Mouse (Mus musculus) stomach, embryonic 14.5 days (tissue): Measurements from ENCODE around the gene Por. TPM values are rescaled to one million over a fixed set of nuclear protein-coding genes. Genes with fewer than 3 reads are reported as not detected.

Source experiments
- ATAC-seq: fragments of 200-750 bp; cut with Nextera tagmentation; 2 replicates; pipeline ENCODE4 v1.8.0; 2017; ENCODE audit warnings: low read depth, moderate TSS enrichment; ENCODE audit not compliant: insufficient number of reproducible peaks, insufficient read depth, low FRiP score
- H3K27ac ChIP-seq: fragments of 300-500 bp; sonication (generic); 2 replicates; pipeline ENCODE4 v1.5.1; 2014; ENCODE audit warnings: mild to moderate bottlenecking, low read length, moderate library complexity, mixed read lengths
- H3K27me3 ChIP-seq: fragments of 300-500 bp; sonication (generic); 2 replicates; pipeline ENCODE4 v1.6.1; 2014; ENCODE audit warnings: low read length, control low read depth, mixed read lengths; ENCODE audit not compliant: control insufficient read depth, insufficient read depth
- H3K36me3 ChIP-seq: fragments of 300-500 bp; sonication (generic); 2 replicates; pipeline ENCODE4 v1.6.1; 2014; ENCODE audit warnings: mild to moderate bottlenecking, control low read depth, low read length, moderate library complexity, mixed read lengths; ENCODE audit not compliant: control insufficient read depth, insufficient read depth
- H3K4me1 ChIP-seq: fragments of 300-500 bp; sonication (generic); 2 replicates; pipeline ENCODE4 v1.6.1; 2014; ENCODE audit warnings: low read length, control low read depth, mixed read lengths; ENCODE audit not compliant: control insufficient read depth, insufficient read depth
- H3K4me2 ChIP-seq: fragments of 300-500 bp; sonication (generic); replicated peaks from 2 replicates; pipeline ENCODE4 v1.6.1; 2014; ENCODE audit warnings: low read depth, low read length, control low read depth
- H3K4me3 ChIP-seq: fragments of 300-500 bp; sonication (generic); 2 replicates; pipeline ENCODE4 v1.5.1; 2014; ENCODE audit warnings: low read depth, low read length, control low read depth
- H3K9ac ChIP-seq: fragments of 300-500 bp; sonication (generic); replicated peaks from 2 replicates; pipeline ENCODE4 v1.6.1; 2014; ENCODE audit warnings: low read depth, mild to moderate bottlenecking, control low read depth, low read length, moderate library complexity, mixed read lengths
- H3K9me3 ChIP-seq: fragments of 300-500 bp; sonication (generic); 2 replicates; pipeline ENCODE4 v1.6.1; 2016; ENCODE audit warnings: low read depth, low read length, control low read depth; ENCODE audit not compliant: control insufficient read depth
- WGBS: fragments of 180-500 bp; shearing (Covaris S2); extraction: QIAGEN DNeasy Blood & Tissue Kit; methylation state at CpG from one replicate; pipeline ENCODE4 v1.1.7; 2014; 5-methylcytosine and 5-hydroxymethylcytosine counted together
- polyA plus RNA-seq: library from polyadenylated mRNA; unstranded; fragments of >200 nt; fragmentation: Nextera tagmentation; extraction: Ambion mirVana; gene quantifications from 2 replicates; pipeline ENCODE4 v1.2.1, GENCODE M21; 2014

Gene Por
- polyA plus RNA-seq, 1 experiment from 2014 or later: 70.5 TPM

- Histone ChIP-seq H3K27me3 (no peaks in the 10 kb centered on the region), H3K36me3 (peaks cover 4% of the 10 kb centered on the region; the same call in 1 of the 2 replicates), H3K9me3 (no peaks in the 10 kb centered on the region), H3K27ac (no peak overlapping the region), H3K4me2 (no peak overlapping the region), H3K4me3 (no peak overlapping the region), H3K9ac (no peak overlapping the region), H3K4me1 (peaks cover 4% of the 10 kb centered on the region; the same call in 1 of the 2 replicates)
- WGBS: 56% methylated on average over 1 of the region's 1 CpGs
- no peak for ATAC-seq
These were observed 38.0 kb downstream of the Por start for GRCm38 (mm10) chr5:135707855-135708254.

GRCm38 (mm10) chr5:135709716-135710115 lies 39.9 kb downstream of the Por start:
- WGBS: 96% methylated on average over 5 of the region's 5 CpGs
- no peak for ATAC-seq
- H3K27ac ChIP-seq: no peak overlapping the region

GRCm38 (mm10) chr5:135710599-135711214 lies 40.9 kb downstream of the Por start:
- Histone ChIP-seq H3K27me3 (no peaks in the 10 kb centered on the region), H3K9me3 (no peaks in the 10 kb centered on the region), H3K27ac (no peak overlapping the region), H3K4me3 (no peak overlapping the region), H3K36me3 (peaks cover 4% of the 10 kb centered on the region; the same call in 1 of the 2 replicates), H3K4me1 (peaks cover 9% of the 10 kb centered on the region; the same call in 1 of the 2 replicates), H3K9ac (no peak overlapping the region), H3K4me2 (no peak overlapping the region)
- WGBS: 82% methylated on average over 7 of the region's 7 CpGs
- no peak for ATAC-seq

More at GRCm38 (mm10) chr5:135709716-135710115, 39.9 kb downstream of the Por start:
- no peak overlapping the region for H3K9ac ChIP-seq
- H3K4me1 ChIP-seq: peaks cover 9% of the 10 kb centered on the region; the same call in 1 of the 2 replicates
- no peaks in the 10 kb centered on the region for H3K9me3 ChIP-seq
- no peak overlapping the region for H3K4me2 ChIP-seq
- peaks cover 4% of the 10 kb centered on the region; the same call in 1 of the 2 replicates for H3K36me3 ChIP-seq
- no peaks in the 10 kb centered on the region for H3K27me3 ChIP-seq
- H3K4me3 ChIP-seq: no peak overlapping the region

GRCm38 (mm10) chr5:135711582-135712355 lies 41.9 kb downstream of the Por start:
- Histone ChIP-seq H3K4me1 (peaks cover 9% of the 10 kb centered on the region; the same call in 1 of the 2 replicates), H3K36me3 (peaks cover 9% of the 10 kb centered on the region; the same call in 1 of the 2 replicates), H3K4me2 (no peak overlapping the region), H3K4me3 (no peak overlapping the region), H3K27ac (no peak overlapping the region), H3K9me3 (no peaks in the 10 kb centered on the region), H3K27me3 (no peaks in the 10 kb centered on the region), H3K9ac (no peak overlapping the region)
- 86% methylated on average over 13 of the region's 13 CpGs for WGBS
- no peak for ATAC-seq

- WGBS: 61% methylated on average over 4 of the region's 4 CpGs
- H3K4me2 ChIP-seq: no peak overlapping the region
- no peak overlapping the region for H3K27ac ChIP-seq
- H3K27me3 ChIP-seq: no peaks in the 10 kb centered on the region
- ATAC-seq: no peak
- H3K4me3 ChIP-seq: no peak overlapping the region
- no peak overlapping the region for H3K9ac ChIP-seq
- no peaks in the 10 kb centered on the region for H3K9me3 ChIP-seq
- peaks cover 9% of the 10 kb centered on the region; the same call in 1 of the 2 replicates for H3K4me1 ChIP-seq
- H3K36me3 ChIP-seq: peaks cover 16% of the 10 kb centered on the region; the same call in 1 of the 2 replicates
These were observed 43.0 kb downstream of the Por start for GRCm38 (mm10) chr5:135712803-135713202.

GRCm38 (mm10) chr5:135713441-135714218 lies 43.8 kb downstream of the Por start:
- Histone ChIP-seq H3K4me1 (peaks cover 9% of the 10 kb centered on the region; the same call in 1 of the 2 replicates), H3K27ac (0 out of 2 replicates have a peak overlapping the region, but pooled peaks have one; percentile 1), H3K4me3 (no peak overlapping the region), H3K9ac (no peak overlapping the region), H3K4me2 (no peak overlapping the region), H3K27me3 (no peaks in the 10 kb centered on the region), H3K9me3 (no peaks in the 10 kb centered on the region), H3K36me3 (peaks cover 13% of the 10 kb centered on the region; the same call in 1 of the 2 replicates)
- 52% methylated on average over 16 of the region's 16 CpGs for WGBS
- 0 out of 2 replicates have a peak, but pooled peaks have one; percentile 49 for ATAC-seq

DNA sequence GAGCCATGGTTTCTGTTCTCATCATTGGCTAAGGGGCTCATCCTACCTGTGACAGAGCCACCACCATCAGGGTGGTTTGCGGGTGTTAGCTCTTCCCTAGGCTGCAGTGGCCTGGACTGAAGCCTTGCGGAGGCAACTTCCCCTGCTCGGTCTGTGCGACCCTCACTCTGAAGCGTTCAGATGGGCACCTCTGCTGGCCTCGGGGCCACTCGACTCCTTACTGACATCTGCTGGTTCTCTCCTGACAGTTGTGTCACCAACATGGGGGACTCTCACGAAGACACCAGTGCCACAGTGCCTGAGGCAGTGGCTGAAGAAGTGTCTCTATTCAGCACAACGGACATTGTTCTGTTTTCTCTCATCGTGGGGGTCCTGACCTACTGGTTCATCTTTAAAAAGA lies 45.8 kb downstream of the Por start:
- no peak for ATAC-seq
- Histone ChIP-seq H3K4me3 (no peak overlapping the region), H3K9me3 (no peaks in the 10 kb centered on the region), H3K27ac (no peak overlapping the region), H3K36me3 (peaks cover 13% of the 10 kb centered on the region), H3K4me2 (no peak overlapping the region), H3K9ac (no peak overlapping the region), H3K27me3 (no peaks in the 10 kb centered on the region), H3K4me1 (peaks cover 9% of the 10 kb centered on the region; the same call in 1 of the 2 replicates)
- 55% methylated on average over 10 of the region's 10 CpGs for WGBS

GRCm38 (mm10) chr5:135719586-135720120 lies 49.8 kb downstream of the Por start:
- Histone ChIP-seq H3K4me3 (no peak overlapping the region), H3K36me3 (peaks cover 13% of the 10 kb centered on the region), H3K9me3 (no peaks in the 10 kb centered on the region), H3K9ac (no peak overlapping the region), H3K4me1 (peaks cover 5% of the 10 kb centered on the region), H3K27me3 (no peaks in the 10 kb centered on the region), H3K4me2 (no peak overlapping the region), H3K27ac (no peak overlapping the region)
- ATAC-seq: no peak
- WGBS: 84% methylated on average over 10 of the region's 10 CpGs
